Mouse (Mus musculus) megakaryocyte, embryonic 14.5 days (primary cell): Measurements from ENCODE around the gene Gm13277.
"Not testable (repeated sequence)": the region's sequence is repeated elsewhere in the genome, so short reads cannot be mapped to it uniquely, and the experiment has no call there.

Experiments used
- FLI1 ChIP-seq: IDR thresholded peaks from 2 replicates; pipeline ENCODE4 v1.6.1; 2012; ENCODE audit warnings: low read length, inconsistent platforms, mixed read lengths
- GATA1 ChIP-seq: IDR thresholded peaks from 3 replicates; pipeline ENCODE4 v1.6.1; 2012; ENCODE audit warnings: mixed read lengths, low read length, inconsistent platforms, borderline replicate concordance

DNA sequence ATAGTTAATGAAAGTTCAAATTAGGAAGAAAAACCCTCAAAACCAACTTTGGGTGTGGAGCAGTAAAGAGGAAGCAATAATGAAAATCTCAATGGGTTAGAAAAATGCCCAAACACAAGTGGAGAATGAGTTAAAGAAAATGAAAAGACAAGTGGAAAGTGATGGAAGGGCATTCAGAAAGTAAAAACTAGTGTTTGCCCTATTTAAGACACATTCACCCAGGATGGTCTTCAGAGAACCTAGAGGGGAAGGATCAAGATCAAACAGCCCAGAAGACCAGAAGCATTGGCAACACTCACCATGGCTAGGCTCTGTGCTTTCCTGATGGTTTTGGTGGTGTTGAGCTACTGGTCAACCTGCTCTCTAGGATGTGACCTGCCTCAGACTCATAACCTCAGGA lies 38.7 kb downstream of the Gm13277 start, which contains the start of gene Ifna6:
- TF ChIP-seq GATA1, FLI1: not testable (repeated sequence)
